Mouse (Mus musculus): ENCODE data around the gene Rtl8c.
A peak's percentile ranks its signal among the peaks of the same experiment; 100 is the strongest.
"Not testable (repeated sequence)": the region's sequence is repeated elsewhere in the genome, so short reads cannot be mapped to it uniquely, and the experiment has no call there.

The Rtl8c gene

DNA sequence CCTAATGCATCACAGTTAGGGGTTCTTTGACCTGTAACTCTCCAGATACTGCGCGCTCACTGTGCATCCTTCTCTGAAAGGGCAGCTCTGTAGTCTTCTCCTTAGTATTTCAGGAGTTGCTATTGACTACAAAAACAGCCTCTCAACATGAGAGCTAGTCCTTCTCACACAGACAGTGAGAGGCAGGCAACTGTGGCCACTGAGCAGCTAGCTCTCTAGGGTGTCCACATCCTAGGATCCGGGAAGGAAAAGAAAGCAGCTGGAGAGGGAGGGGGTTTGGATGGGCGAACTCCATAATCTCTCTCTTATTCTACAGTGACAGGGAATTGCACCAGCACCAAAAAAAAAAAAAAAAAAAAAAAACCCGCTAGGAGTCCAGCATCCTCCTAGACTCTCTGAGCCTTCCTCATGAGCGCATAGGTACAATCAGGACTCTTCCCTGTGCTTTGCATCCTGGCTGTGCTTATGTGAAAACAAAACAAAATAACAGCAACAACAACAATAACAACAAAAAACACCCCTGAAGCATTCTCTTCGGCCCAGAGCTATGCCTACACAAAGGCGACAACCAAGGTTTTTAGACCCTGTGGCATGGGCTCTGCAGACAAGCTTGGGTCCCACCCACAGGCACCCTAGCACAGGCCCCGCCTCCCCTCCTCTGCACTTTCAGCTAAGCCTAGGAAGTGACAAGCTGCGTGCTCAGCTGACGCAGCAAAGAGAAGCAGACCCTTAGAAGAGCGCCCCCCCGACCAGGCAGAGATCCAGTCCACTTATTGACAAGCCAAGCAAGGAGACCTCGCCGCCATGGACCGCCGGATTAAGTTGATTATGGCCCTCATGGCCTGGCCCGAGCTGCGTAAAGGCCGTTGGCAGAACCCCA is at the start of gene Rtl8c:
Gene Rtl8c (plus strand): TSS at position 791 of the 880 bp plus-strand sequence.
- DNase-seq (ENCODE audit: low spot score in 2 of 2) = peak; percentile 15 to 60

DNA sequence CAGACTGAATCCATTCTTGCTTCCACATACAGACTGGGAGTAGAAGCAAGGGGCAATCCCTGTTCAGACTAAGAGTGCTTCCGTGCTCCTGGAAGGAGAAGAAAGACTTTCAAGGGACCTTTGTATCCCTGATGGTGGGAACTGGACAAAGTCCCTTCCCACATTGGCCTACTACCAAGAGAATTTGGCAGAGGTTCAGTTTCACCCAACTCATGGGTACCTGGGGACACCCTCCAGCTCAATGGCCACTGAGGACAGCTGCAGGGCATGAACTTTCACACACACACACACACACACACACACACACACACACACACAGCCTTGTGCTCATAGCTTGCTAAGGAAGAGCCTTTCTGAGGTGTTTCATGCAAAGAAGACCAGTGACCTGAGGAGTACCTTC is 28.5 kb upstream of the Rtl8c start:
- DNase-seq (ENCODE audit: low spot score in 2 of 2) = no peak

GRCm38 (mm10) chrX:53581407-53581806 is 26.4 kb upstream of the Rtl8c start:
- DNase-seq (ENCODE audit: low spot score in 2 of 2) = not testable (repeated sequence)

DNA sequence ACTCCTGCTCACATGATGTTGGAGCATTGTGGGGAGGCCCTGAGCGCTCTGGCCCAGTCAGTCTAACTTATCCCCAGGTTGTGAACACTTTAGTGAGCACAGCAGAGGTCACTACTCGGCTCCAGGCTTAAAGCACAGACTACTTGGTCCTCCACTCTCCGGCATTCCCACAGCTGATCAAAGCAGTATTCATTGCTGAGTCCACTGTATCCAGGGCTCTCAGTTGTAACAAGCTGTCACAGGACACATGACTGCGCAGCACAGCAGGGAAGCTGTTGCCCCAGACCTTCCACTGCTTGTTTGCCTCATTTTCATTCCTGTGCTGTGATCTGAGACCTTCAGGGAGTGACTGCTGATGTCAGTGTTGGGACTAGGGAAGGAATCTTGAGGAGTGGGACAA is 24.4 kb upstream of the Rtl8c start:
- DNase-seq (ENCODE audit: low spot score in 2 of 2) = not testable (repeated sequence)

GRCm38 (mm10) chrX:53599993-53600392 is 7.8 kb upstream of the Rtl8c start:
- DNase-seq (ENCODE audit: low spot score in 2 of 2) = peak; percentile 21 to 76

GRCm38 (mm10) chrX:53606176-53606575 is 1.7 kb upstream of the Rtl8c start:
- DNase-seq (ENCODE audit: low spot score in 2 of 2) = not testable (repeated sequence)

DNA sequence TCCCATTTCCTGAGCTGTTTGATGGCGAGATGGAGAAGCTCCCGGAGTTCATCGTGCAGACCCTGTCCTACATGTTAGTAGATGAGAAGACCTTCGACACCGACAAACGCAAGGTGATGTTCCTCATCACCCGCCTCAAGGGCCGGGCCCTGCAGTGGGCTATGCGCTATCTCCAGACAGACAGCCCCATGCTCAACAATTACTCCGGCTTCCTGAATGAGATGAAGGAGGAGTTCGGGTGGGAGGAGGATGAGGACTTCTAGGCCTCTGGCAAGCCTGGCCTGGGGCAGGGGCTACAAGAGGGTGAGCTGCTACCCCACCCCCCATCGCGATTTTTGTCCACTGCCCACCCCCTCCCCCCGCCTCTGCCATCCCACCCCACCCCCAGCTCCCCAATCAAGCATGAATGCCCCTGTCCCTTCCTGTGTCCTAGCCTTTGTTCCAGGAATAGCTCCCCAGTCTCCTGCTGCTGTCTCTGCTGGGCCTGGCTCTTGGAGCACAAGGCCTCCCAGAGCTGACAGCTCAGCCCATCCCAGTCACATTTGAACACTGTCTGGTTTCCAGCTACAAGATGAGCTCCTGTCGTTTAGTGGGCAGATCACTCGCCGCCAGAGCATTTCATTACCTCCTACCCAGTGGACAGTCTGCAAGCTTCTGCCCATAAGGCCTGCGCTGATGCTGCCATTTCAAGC is 436 bp downstream of the Rtl8c start:
- DNase-seq (ENCODE audit: low spot score in 2 of 2) = no peak

- not testable (repeated sequence) for DNase-seq (ENCODE audit: low spot score in 2 of 2)
These were observed 1.0 kb downstream of the Rtl8c start, which contains the start of gene Gm14597 for GRCm38 (mm10) chrX:53608879-53609278. Gene Gm14597 (minus strand): TSS chrX:53608979.

DNA sequence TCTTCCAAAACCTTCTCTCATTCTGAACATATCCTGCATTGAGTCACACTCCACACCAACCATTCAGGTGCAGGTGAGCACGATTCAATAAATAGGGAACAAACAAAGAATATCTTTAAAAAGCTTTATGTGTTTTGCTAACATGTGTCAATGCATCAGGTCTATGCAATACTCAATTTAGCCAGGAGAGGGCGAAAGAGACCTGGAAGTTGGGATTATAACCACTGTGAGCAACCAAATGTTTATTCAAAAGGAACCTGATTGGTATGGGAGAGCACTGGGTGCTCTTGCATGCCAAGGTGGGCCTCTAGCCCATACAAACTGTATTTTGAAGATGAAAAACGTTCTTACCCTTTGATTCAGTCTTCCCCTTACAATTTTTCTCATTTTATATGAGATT is 2.7 kb downstream of the Rtl8c start:
- DNase-seq (ENCODE audit: low spot score in 2 of 2) = peak; percentile 31 to 71

DNA sequence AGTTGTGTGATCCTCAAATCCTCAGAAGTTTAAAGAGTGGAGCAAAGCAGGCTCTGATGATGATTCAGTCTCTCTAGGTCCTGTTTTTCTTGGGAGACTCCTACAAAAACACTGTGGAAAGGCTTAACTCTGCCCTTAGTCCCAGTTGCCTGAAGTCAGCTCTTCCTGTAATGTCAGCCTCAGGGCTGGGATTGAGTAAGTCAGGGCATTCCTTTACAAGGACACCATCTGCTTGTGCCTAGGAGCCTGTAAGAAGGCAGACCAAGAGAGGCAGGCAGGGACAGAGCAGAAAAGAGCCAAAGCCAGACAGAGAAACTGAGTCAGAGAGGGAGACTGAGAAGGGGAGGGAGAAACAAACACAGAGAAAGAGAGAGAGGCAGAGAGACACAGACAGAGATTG is 3.6 kb downstream of the Rtl8c start:
- not testable (repeated sequence) for DNase-seq (ENCODE audit: low spot score in 2 of 2)

- DNase-seq (ENCODE audit: low spot score in 2 of 2) = not testable (repeated sequence)
These were observed 30.3 kb downstream of the Rtl8c start for GRCm38 (mm10) chrX:53638107-53638506.

DNA sequence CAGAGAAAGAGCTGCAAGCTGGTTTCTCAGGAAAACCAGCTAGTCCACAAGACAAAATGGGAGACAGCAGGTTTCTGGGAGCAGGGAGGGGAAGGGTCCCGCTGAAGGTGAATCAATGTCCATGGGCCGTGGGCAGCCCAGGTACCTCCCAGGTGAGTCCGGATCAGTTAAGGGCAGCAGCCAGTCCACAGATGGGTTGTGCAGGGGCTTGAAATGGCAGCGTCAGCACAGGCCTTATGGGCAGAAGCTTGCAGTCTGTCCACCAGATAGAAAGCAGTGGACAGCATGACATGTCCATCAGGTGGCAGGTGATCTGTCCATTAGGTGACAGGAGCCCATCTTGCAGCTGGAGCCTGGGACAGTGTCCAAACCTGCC is 34.8 kb downstream of the Rtl8c start:
- DNase-seq (ENCODE audit: low spot score in 2 of 2) = not testable (repeated sequence)

GRCm38 (mm10) chrX:53642980-53643961 is 35.4 kb downstream of the Rtl8c start, which contains the start of gene Rtl8a:
Gene Rtl8a (minus strand): TSS chrX:53643682.
- DNase-seq (ENCODE audit: low spot score in 2 of 2) = peak; percentile 43 to 73

GRCm38 (mm10) chrX:53645885-53646284 is 38.1 kb downstream of the Rtl8c start:
- DNase-seq (ENCODE audit: low spot score in 2 of 2) = no peak

DNA sequence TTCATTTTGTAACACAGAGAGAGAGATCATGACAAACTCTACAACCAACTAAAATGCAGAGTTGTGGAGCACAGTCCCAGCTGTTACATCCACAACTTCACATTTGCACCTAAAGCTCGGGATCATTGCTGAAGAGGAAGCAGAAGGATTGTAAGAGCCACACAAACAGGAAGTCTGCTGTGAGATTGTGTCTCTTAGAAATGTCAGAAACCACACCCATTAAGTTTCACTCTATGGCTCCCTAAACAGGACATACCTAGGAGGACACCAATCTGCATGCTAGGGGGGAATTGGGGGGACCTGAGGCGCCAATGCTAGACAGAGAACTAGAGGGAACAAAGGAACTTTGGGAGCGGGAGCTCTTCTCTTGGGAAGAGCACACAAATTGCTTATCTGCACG is 45.1 kb downstream of the Rtl8c start:
- not testable (repeated sequence) for DNase-seq (ENCODE audit: low spot score in 2 of 2)
